Mouse (Mus musculus) ES-E14 (cell line): ENCODE results near the gene Clspn.

ENCODE experiments used
- CHD2 ChIP-seq: IDR thresholded peaks from 2 replicates; pipeline ENCODE4 v1.6.1; 2014; ENCODE audit warnings: mild to moderate bottlenecking, low read depth, low read length, inconsistent platforms
- HCFC1 ChIP-seq: IDR thresholded peaks from 2 replicates; pipeline ENCODE4 v1.6.1; 2012; ENCODE audit warnings: low read length, inconsistent platforms, borderline replicate concordance; ENCODE audit not compliant: insufficient read depth
- ZC3H11A ChIP-seq: IDR thresholded peaks from 2 replicates; pipeline ENCODE4 v1.6.1; 2012; ENCODE audit warnings: low read depth, mild to moderate bottlenecking, inconsistent platforms, low read length, borderline replicate concordance
- ZNF384 ChIP-seq: IDR thresholded peaks from 2 replicates; pipeline ENCODE4 v1.6.1; 2012; ENCODE audit warnings: low read depth, low read length, inconsistent platforms

- no peak for TF ChIP-seq HCFC1
- no peak for TF ChIP-seq ZNF384
- TF ChIP-seq ZC3H11A, result no peak
- TF ChIP-seq CHD2, result no peak
Measured at GRCm38 (mm10) chr4:126546183-126546582, 10.6 kb upstream of the Clspn start.
